Mouse (Mus musculus) gastrocnemius, adult 18-20 months (tissue): Measurements from ENCODE around the gene Ppp6r3. TPM values are rescaled to one million over a fixed set of nuclear protein-coding genes. Genes with fewer than 3 reads are reported as not detected.

ENCODE experiments used
- DNase-seq: peaks from one replicate; pipeline ENCODE4 v3.0.0; 2021; ENCODE audit warnings: low spot score
- total RNA-seq, 2 experiments: library from RNA; stranded (reverse); gene quantifications; 2 replicates each; pipeline ENCODE4 v1.2.3; 2021

The Ppp6r3 gene
- total RNA-seq, 2 experiments from 2014 or later: 57.0 to 65.4 TPM

DNA sequence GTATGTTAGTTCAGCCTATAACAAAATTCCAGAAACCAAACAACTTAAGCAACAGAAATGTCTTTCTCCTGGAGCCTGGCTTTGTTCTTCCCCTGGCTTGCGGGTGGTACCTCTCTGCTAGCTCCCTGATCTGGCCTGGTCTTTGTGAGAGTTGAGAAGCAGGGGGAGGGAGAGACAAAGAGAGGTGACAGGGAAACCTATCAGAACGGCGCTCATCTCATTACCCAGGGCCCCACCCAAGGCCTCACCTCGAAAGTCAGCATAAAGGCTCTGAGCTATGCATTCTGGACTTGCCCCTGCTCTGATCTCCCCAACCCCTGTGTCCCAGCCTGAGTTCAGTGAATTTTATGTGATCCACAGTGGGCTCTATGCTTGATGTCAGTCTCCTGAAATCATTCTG is 140.9 kb downstream of the Ppp6r3 start:
- DNase-seq: no peak

GRCm38 (mm10) chr19:3434124-3434523 is 141.4 kb downstream of the Ppp6r3 start:
- DNase-seq: no peak

GRCm38 (mm10) chr19:3431969-3432368 is 143.6 kb downstream of the Ppp6r3 start:
- no peak for DNase-seq

- no peak for DNase-seq
These were observed 144.5 kb downstream of the Ppp6r3 start for GRCm38 (mm10) chr19:3431066-3431465.

DNA sequence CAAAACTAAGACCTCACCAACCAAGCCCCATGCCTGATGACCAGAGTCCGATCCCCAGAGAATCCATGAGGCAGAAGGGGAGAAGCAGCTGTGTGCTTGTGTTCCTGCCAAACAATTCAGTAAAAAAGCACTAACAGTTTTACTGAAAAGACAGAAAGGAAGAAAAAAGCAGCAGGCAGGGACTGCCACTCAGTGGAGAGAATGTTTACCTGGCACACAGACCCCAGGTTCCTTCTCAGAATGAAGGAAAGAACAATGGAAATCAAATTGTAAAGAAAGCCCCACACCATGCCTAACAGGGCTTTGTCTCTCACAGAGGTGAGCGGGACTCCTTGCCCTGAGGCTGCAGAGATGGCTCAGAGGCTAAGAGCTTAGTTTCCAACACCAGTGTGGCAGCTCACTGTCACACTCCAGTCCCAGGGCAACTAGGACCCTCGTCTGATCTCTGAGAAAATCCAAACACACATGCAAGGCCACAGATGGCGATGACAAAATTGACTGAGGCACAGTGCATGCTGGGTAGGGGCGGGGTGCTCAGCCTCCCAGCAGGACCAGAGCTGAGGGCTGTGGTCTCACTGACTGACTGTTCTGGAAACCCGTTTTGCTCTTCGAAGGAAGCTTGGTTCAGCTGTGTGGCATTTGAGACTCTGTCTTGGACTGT is 146.3 kb downstream of the Ppp6r3 start:
- peak; percentile 17 for DNase-seq

- DNase-seq: peak; percentile 17
These were observed 147.3 kb downstream of the Ppp6r3 start for GRCm38 (mm10) chr19:3428057-3428830.

GRCm38 (mm10) chr19:3424214-3424613 is 151.3 kb downstream of the Ppp6r3 start:
- DNase-seq: no peak

DNA sequence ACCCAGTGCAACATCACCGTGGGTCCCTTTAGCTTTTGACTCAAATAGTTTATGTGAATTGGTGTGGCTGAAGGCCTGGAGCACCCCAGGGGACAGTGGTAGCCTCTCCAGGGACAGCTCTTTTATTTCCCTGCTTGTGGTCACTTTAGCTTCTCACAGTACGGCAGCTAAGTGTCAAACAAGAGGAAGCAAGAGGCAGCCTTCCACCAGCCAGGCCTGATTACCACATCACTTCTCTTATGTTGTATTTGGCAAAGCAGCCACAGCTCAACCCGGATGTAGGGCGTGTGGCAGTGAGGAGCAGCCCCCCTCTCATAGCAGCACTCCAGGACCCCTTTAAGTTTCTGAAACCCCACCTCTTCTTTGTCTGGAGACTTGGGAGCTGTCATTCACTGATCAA is 152.6 kb downstream of the Ppp6r3 start:
- DNase-seq: no peak

- DNase-seq: no peak
These were observed 153.1 kb downstream of the Ppp6r3 start for GRCm38 (mm10) chr19:3422488-3422887.

GRCm38 (mm10) chr19:3419251-3419650 is 156.3 kb downstream of the Ppp6r3 start:
- DNase-seq: no peak

GRCm38 (mm10) chr19:3414268-3414733 is 161.2 kb downstream of the Ppp6r3 start, which contains the start of gene Gal:
TSS of gene Gal (minus strand) at chr19:3414544.
- no peak for DNase-seq

GRCm38 (mm10) chr19:3405531-3406281 is 169.8 kb downstream of the Ppp6r3 start:
- DNase-seq: no peak

Other genes with a start within 250 kb of the Ppp6r3 start
- under 1 TPM; 0.43 to 0.47 TPM for gene Tesmin, start 186.9 kb downstream of the Ppp6r3 start, total RNA-seq
- gene Gal, start 161.2 kb downstream of the Ppp6r3 start, total RNA-seq: under 1 TPM; 0.30 to 0.36 TPM
- gene Lrp5, start 110.8 kb upstream of the Ppp6r3 start, total RNA-seq: 10 to 100 TPM; 24.5 to 26.7 TPM
- gene 1810055G02Rik, start 132.5 kb upstream of the Ppp6r3 start, total RNA-seq: 1 to 10 TPM; 7.4 to 8.4 TPM
- gene Kmt5b, start 191.7 kb upstream of the Ppp6r3 start, total RNA-seq: 10 to 100 TPM; 19.1 to 19.6 TPM